19 mouse cellular contexts compared by ENCODE assay signal in the genomic region with DNA sequence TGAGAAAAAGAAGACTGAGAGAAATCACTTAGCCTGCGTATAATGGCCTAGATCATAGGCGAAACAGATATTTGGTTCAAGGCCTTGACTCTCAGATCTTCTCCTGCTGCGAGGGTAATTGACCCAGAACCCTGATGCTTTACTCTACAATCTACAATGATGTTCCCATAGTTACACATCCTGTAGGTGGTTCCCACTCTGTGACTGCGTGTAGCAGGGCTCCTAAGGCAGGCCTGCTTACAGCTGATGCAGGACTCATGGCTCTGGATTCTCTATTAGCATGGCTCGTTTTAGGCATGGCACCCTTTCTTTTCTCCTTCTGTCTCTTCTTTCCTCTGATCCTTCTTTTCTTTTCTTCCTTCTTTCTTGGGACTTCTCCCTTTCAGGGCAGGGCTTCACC.
DNase-seq lines count a peak whose midpoint lies in the region; ATAC-seq and TF ChIP-seq lines count a peak whose summit lies in the region.
"Had no signal": no experiment of that assay in that cellular context is flagged by ENCODE, and none has a peak within 500 bp of the region (broad histone marks: within the 10 kb centered on the region; RNA-seq: fewer than 3 reads in every experiment).

No protein-coding gene starts in this region.

- no peak for TF ChIP-seq CTCF in brain, embryonic 14.5 days (IDR thresholded peaks at IDR 0.05; ENCODE audit: borderline replicate concordance, extremely low read depth, insufficient read depth, insufficient read length)

- TF ChIP-seq POLR2A in brain, embryonic 14.5 days (IDR thresholded peaks at IDR 0.05; ENCODE audit: borderline replicate concordance, extremely low read depth, insufficient read depth, insufficient read length, poor library complexity, severe bottlenecking): no peak

- no peak for DNase-seq in frontal cortex, postnatal 25 days (ENCODE audit: low spot score in 2 of 2)
- DNase-seq in R1 (ENCODE audit: low read depth, low spot score): peak; percentile 31
- peak; percentile 11 for DNase-seq in brain, embryonic 14.5 days (ENCODE audit: low read depth)
- DNase-seq in layer of hippocampus, postnatal 10 days (ENCODE audit: low spot score in 2 of 2): no peak
- DNase-seq: adrenal gland, adult 8-10 months; adrenal gland, postnatal 14 days; adrenal gland, postnatal 36 days; B cell, adult 2 months; cerebellum, adult 11-12 months; cerebellum, adult 2 months; cerebellum, adult 9-10 months; cerebellum, postnatal 10 days; cerebellum, postnatal 25 days; forebrain, postnatal 0 days had no signal

- ATAC-seq in frontal cortex, adult (ENCODE audit: low TSS enrichment): peak; percentile 80
- ATAC-seq: activated CD4-positive, CD25-positive, alpha-beta regulatory T cell, adult 4 months; CD4-positive, CD25-positive, alpha-beta regulatory T cell, adult 4 months; forebrain, embryonic 13.5 days; forebrain, embryonic 15.5 days; forebrain, postnatal 0 days had no signal

Comparison
In these comparisons a context has a peak if more than half of its experiments do, and no peak if none do; other contexts are left out.
1. DNase-seq: peak in R1 (single experiment) and brain, embryonic 14.5 days (single experiment); none in frontal cortex, postnatal 25 days (0 of 2) and layer of hippocampus, postnatal 10 days (0 of 2).